Mouse (Mus musculus): ENCODE results near the gene Gm17364. TPM values are rescaled to one million over a fixed set of nuclear protein-coding genes. Genes with fewer than 3 reads are reported as not detected.
"Not testable (repeated sequence)": the region's sequence is repeated elsewhere in the genome, so short reads cannot be mapped to it uniquely, and the experiment has no call there.

Gene Gm17364
- total RNA-seq, 2 experiments from 2014 or later = not detected

GRCm38 (mm10) chr13:41252141-41252540 lies 21.6 kb downstream of the Gm17364 start:
- no peak for DNase-seq (ENCODE audit: low spot score in 2 of 2)

- DNase-seq (ENCODE audit: low spot score in 2 of 2) = no peak
These were observed 22.1 kb downstream of the Gm17364 start for GRCm38 (mm10) chr13:41251667-41252066.

GRCm38 (mm10) chr13:41251232-41251631 lies 22.5 kb downstream of the Gm17364 start:
- not testable (repeated sequence) for DNase-seq (ENCODE audit: low spot score in 2 of 2)

GRCm38 (mm10) chr13:41250318-41250981 lies 23.3 kb downstream of the Gm17364 start:
- no peak for DNase-seq (ENCODE audit: low spot score in 2 of 2)

- DNase-seq (ENCODE audit: low spot score in 2 of 2) = peak; percentile 77 to 91
These were observed 24.0 kb downstream of the Gm17364 start, which contains the start of gene Smim13 for GRCm38 (mm10) chr13:41249538-41250317. Gene Smim13 (plus strand): TSS chr13:41249844.

- no peak for DNase-seq (ENCODE audit: low spot score in 2 of 2)
These were observed 24.8 kb downstream of the Gm17364 start for GRCm38 (mm10) chr13:41248751-41249520.

- no peak for DNase-seq (ENCODE audit: low spot score in 2 of 2)
These were observed 29.4 kb downstream of the Gm17364 start for GRCm38 (mm10) chr13:41244306-41244830.

GRCm38 (mm10) chr13:41241557-41241956 lies 32.2 kb downstream of the Gm17364 start:
- no peak for DNase-seq (ENCODE audit: low spot score in 2 of 2)

GRCm38 (mm10) chr13:41238805-41239130 lies 35.0 kb downstream of the Gm17364 start:
- DNase-seq (ENCODE audit: low spot score in 2 of 2) = no peak

- DNase-seq (ENCODE audit: low spot score in 2 of 2) = no peak
These were observed 35.6 kb downstream of the Gm17364 start for GRCm38 (mm10) chr13:41238035-41238804.

GRCm38 (mm10) chr13:41235845-41236741 lies 37.7 kb downstream of the Gm17364 start:
- no peak for DNase-seq (ENCODE audit: low spot score in 2 of 2)

GRCm38 (mm10) chr13:41235181-41235580 lies 38.6 kb downstream of the Gm17364 start:
- no peak for DNase-seq (ENCODE audit: low spot score in 2 of 2)

GRCm38 (mm10) chr13:41233241-41233640 lies 40.5 kb downstream of the Gm17364 start:
- DNase-seq (ENCODE audit: low spot score in 2 of 2) = no peak

- no peak for DNase-seq (ENCODE audit: low spot score in 2 of 2)
These were observed 41.6 kb downstream of the Gm17364 start for GRCm38 (mm10) chr13:41232209-41232608.

GRCm38 (mm10) chr13:41231389-41231983 lies 42.3 kb downstream of the Gm17364 start:
- DNase-seq (ENCODE audit: low spot score in 2 of 2) = no peak

- no peak for DNase-seq (ENCODE audit: low spot score in 2 of 2)
These were observed 43.5 kb downstream of the Gm17364 start for GRCm38 (mm10) chr13:41230256-41230655.

GRCm38 (mm10) chr13:41228060-41228459 lies 45.7 kb downstream of the Gm17364 start:
- no peak for DNase-seq (ENCODE audit: low spot score in 2 of 2)

- DNase-seq (ENCODE audit: low spot score in 2 of 2) = no peak
These were observed 47.3 kb downstream of the Gm17364 start for GRCm38 (mm10) chr13:41226513-41226912.

Data from gastrocnemius, postnatal 4 days (tissue).